Mouse (Mus musculus) embryo, embryonic 11 days (tissue): ENCODE measurements around the gene Plppr3.
"Not testable (repeated sequence)": the region's sequence is repeated elsewhere in the genome, so short reads cannot be mapped to it uniquely, and the experiment has no call there.

Source experiments
- DNase-seq: peaks from one replicate; pipeline ENCODE4 v3.0.0-alpha.2; 2015

The Plppr3 gene

DNA sequence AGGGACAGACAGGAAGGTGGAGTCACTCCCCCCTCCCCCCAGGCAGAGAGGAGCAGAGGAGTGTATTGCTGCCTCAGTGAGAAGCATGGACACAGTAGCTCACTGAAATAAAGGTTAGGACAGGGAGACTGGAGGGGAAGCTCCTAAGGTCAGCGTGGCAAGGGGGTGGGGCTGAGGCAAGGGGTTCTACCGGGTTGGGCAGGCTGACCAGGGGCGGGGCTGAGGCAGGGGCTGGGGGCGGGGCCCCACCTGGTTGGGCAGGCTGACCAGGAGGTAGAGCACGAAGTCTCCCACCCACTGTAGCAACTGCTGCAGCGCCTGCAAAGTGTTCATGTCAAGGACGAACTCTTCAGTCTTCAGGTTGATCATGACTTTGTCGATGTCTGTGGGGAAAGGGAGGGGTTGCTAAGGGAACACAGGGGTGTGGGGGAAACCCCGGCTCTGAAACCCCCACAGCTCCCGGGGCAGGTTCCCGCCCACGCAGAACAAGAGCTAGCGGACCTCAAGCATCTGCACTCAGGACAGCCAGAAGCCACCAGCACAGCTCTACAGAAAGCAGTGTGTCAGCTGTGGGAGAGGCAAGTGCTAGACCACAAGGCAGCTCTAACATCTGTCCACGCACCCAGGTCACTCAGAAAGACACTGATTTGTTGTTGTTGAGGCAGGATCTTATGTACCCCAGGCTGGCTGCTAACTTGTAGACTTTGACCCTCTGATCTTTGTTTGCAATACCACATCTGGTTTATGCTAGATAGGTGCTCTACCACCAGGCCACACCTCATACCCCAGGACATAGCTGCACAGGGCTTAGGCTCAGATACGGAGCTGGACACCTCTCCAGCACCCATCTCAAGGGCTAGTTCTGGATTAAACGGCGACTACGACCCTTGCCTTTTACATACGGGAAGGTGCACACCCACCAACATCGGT, 23.1 kb upstream of the Plppr3 start:
- DNase-seq = no peak

DNA sequence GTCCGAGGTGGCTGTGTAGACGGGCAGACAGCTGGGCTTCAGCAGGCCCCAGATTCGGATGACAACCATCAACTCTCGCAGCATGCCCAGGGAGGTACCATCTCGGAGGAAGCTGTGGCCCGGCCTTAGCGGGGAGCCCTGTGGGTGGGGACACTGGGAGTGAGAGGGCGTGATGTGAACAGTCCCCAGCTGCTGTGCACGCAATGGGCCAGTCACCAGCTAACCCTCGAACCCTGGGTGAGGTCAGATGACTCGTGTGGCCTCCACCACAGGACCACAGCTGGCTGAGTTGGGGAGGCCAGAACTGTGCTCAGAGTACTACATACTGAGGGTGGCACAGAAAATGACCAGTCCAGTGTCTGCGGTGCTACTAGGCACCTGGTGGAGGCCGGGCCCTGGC, 22.4 kb upstream of the Plppr3 start:
- no peak for DNase-seq

DNA sequence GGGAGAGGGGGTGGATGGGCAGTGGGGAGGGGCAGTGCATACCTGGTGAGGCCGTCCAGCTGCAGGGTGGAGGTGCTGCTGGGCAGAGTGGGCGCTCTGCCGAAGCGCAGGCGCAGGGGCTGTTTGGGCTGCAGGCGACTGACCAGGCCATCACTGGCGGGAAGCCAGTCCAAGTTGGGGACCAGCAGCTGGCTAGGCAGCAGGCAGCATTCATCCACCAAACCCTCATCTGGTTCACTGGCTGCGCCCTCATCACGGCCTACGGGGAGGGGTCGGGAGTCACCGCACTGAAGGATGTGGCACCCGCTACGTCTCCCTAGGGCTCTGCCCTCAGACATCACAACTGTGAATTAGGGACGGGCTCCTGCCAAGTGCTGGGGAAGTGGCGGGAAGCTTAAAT, 21.9 kb upstream of the Plppr3 start:
- no peak for DNase-seq

DNA sequence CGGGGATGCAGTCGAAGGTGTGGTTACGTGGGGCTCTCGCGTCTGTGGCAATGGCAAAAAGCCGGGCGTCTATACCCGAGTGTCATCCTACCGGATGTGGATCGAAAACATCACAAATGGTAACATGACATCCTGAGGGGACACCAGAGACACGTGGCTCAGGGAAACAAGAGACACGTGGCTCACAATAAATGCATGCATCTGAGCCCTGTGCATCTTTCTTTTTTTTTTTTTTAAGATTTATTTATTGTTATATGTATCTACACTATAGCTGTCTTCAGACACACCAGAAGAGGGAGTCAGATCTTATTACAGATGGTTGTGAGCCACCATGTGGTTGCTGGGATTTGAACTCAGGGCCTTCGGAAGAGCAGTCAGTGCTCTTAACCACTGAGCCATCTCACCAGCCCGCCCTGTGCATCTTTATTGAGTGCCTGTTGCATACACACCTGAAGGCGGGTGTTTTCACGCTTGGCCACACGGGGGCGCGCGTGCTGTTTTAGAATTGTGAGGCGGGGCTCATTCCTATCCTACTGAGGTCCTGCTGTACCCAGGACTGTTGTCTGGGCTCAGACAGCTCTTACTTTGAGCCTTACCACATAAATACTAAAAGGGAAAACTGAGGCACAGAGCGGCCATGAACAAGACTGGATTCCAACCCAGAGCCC, 18.2 kb upstream of the Plppr3 start:
- DNase-seq = peak; percentile 83

DNA sequence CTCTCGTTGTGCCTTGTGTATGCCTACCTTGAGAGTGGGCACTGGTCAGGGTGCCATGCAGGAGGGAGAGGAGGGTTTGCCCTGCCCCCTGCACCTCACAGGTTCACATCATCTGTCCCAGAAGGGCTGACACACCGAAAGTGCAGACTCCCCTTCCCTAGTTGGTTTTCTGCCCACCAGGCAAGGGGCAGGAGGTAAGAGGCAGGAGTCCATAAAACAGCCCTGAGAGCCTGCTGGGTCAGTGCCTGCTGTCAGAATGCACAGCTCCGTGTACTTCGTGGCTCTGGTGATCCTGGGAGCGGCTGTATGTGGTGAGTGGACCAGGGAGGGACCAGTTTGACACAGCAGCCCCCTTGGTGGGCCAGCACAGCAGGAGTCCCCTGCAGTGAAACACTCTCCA, 16.2 kb upstream of the Plppr3 start, which contains the start of gene Cfd:
Gene Cfd, plus strand, starts transcription at position 184 of the 400 bp plus-strand sequence.
- DNase-seq = no peak

DNA sequence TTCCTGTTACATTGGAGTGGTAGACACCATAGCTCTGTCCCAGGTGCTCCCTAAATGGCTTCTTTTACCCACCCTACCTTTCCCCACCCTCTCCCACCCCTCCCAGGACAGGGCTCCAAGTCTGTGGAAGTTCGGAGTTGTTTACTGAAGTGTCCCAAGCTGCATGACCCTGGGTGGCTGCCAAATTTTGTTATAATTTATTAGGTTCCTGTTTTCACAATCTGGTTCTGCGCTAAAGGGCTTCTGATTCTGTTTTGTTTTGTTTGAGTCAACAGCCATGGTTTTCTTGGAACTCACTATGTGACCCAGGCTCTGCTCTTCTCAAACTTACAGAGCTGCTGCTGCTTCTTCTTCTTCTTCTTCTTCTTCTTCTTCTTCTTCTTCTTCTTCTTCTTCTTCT, 15.0 kb upstream of the Plppr3 start:
- no peak for DNase-seq

GRCm38 (mm10) chr10:79886611-79887010, 12.2 kb upstream of the Plppr3 start:
- DNase-seq = no peak

DNA sequence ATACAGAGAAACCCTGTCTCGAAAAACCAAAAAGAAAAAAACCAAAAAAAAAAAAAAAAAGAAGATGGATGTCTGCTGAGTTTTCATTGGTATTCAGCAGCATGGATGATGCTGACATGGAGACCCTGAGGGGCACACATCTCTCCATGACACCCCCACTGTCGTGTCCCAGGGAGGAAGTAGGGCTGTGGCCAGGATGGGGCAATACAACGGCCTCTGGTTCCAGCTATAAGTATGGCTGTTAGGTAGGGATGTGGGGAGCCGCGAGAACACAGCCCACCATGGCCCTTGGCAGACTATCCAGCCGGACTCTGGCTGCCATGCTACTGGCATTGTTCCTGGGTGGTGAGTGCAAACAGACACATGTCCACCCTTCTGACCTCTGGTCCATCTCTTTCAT, 11.6 kb upstream of the Plppr3 start, which contains the start of gene Elane:
Gene Elane, plus strand, starts transcription at position 194 of the 400 bp plus-strand sequence.
- DNase-seq = no peak

- not testable (repeated sequence) for DNase-seq
Observed at GRCm38 (mm10) chr10:79884938-79885337, 10.5 kb upstream of the Plppr3 start.

DNA sequence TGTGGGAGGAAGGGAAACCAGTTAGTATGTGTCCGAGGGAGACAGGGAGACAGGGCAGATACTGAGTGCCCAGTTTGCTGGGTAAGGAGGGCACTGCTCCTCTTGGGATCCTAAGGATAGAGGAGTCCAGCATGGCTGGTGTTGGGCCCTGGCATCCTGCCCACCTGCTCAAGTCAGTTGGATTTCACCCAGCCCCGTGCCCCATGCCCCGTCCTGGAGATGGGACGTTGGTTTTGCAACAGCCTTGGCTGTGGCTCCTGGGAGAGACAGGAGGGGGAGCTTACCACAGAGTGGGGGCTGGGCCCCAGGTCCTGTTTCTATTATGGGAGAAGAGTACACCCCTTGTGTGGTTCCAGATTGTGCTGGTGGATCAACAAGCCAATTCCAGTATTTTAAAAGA, 10.0 kb upstream of the Plppr3 start:
- DNase-seq = no peak

GRCm38 (mm10) chr10:79883297-79884084, 9.1 kb upstream of the Plppr3 start:
- DNase-seq = peak; percentile 87

GRCm38 (mm10) chr10:79881981-79882380, 7.5 kb upstream of the Plppr3 start:
- peak; percentile 68 for DNase-seq

GRCm38 (mm10) chr10:79880721-79881120, 6.3 kb upstream of the Plppr3 start:
- peak; percentile 26 for DNase-seq

DNA sequence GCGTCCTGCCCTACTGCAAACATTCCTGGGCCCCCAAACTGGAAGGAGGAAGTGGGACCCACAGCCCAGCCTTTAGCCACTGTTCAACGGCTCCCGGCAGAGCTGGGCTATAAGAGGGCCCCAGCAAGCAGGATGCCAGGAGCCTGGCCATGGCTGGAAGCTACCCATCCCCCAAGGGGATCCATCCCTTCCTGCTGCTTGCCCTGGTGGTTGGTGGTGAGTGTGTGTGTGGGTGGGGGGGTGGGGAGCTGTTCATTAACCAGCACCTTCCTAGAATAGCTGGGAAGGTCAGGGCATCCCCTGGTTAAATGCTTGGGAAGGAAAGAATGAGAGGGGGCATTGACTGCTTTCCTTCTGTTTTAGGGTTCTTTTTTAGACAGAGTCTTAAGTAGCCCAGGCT, 5.1 kb upstream of the Plppr3 start:
- DNase-seq = no peak

GRCm38 (mm10) chr10:79877757-79878156, 3.3 kb upstream of the Plppr3 start:
- DNase-seq = no peak

DNA sequence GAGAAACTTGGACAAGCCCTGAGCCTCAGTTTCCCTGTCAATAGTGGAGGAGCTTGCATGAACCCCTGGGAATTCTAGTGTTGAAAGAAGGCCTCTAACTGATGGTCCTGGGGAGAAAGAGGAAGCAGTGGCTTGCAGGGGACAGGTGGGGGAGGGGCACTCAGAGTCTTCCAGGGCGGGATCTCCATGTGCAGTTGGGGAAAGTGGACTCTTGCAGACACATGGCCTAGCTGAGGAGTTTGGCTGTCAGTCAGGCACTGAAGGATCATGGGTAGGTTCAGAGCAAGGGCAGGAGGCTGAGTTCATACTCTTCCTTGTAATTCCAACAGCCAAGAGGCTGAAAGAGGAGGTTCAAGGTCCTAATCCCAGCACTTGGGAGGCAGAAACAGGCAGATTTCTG, 2.7 kb upstream of the Plppr3 start:
- DNase-seq = no peak

- peak; percentile 44 for DNase-seq
Observed at GRCm38 (mm10) chr10:79873715-79874289, 632 bp downstream of the Plppr3 start.

- DNase-seq = no peak
Observed at GRCm38 (mm10) chr10:79873313-79873712, 1.1 kb downstream of the Plppr3 start.

- no peak for DNase-seq
Observed at GRCm38 (mm10) chr10:79872862-79873261, 1.6 kb downstream of the Plppr3 start.

DNA sequence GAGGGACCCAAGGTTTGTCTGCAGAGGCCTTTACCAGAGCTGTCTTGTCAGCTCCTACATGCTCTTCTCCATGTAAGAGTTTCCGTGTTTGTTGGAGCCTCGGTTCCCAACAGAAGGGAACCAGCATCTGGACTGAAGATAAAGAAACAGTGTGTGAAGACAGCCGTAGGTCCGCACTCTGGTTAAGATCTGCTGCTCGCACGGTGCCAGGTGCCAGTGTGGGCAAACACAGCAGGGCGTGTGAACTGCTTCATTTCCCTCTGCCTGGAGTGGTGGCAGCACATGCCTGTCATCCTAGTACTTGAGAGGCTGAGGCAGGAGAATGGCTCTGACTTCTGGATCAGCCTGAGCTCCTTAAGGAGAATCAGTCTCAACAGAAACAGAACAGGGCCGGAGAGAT, 2.6 kb downstream of the Plppr3 start:
- no peak for DNase-seq

GRCm38 (mm10) chr10:79866601-79867000, 7.8 kb downstream of the Plppr3 start:
- DNase-seq = no peak

GRCm38 (mm10) chr10:79865801-79866295, 8.6 kb downstream of the Plppr3 start:
- no peak for DNase-seq

DNA sequence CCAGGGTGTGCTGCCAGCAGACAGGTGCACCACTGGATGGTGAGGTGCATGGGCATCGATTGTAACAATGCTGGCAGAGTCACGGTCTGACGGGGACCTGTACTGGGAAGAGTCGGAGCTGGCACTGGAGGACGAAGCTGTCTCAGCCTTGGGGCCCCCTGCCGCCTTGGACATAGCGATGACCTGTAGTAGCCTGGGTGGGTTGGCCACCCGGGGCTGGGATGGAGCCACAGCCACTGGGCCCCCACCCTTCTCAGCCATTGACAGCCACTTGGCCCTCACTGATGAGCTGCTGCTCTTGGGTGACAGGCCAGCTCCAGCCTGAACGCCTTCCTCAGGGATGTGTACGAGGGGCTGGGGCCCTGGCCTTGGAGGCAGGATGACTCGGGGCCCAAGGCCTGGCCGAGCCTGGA, 9.2 kb downstream of the Plppr3 start:
- peak; percentile 20 for DNase-seq
